Mouse (Mus musculus) neural tube, embryonic 11.5 days (tissue): Measurements from ENCODE around the gene Tex13c2. TPM values are rescaled to one million over a fixed set of nuclear protein-coding genes. Genes with fewer than 3 reads are reported as not detected.

Source experiments
- ATAC-seq: fragments of 200-750 bp; cut with Nextera tagmentation; 2 replicates; pipeline ENCODE4 v1.8.0; 2017; ENCODE audit warnings: moderate number of reproducible peaks, mild to moderate bottlenecking, moderate TSS enrichment, moderate library complexity; ENCODE audit not compliant: insufficient read depth, low FRiP score, low TSS enrichment
- DNase-seq: peaks from one replicate; pipeline ENCODE4 v3.0.0-alpha.2; 2015; ENCODE audit warnings: low spot score
- H3K27ac ChIP-seq: fragments of 300-500 bp; sonication (generic); 2 replicates; pipeline ENCODE4 v1.5.1; 2014; ENCODE audit warnings: low read depth, mild to moderate bottlenecking, low read length
- H3K27me3 ChIP-seq: fragments of 300-500 bp; sonication (generic); 2 replicates; pipeline ENCODE4 v1.6.1; 2014; ENCODE audit warnings: mild to moderate bottlenecking, low read length, mixed read lengths; ENCODE audit not compliant: control insufficient read depth, insufficient read depth
- H3K36me3 ChIP-seq: fragments of 300-500 bp; sonication (generic); 2 replicates; pipeline ENCODE4 v1.6.1; 2014; ENCODE audit warnings: mild to moderate bottlenecking, low read length, moderate library complexity, mixed read lengths; ENCODE audit not compliant: control insufficient read depth, insufficient read depth
- H3K4me1 ChIP-seq: fragments of 300-500 bp; sonication (generic); 2 replicates; pipeline ENCODE4 v1.6.1; 2014; ENCODE audit warnings: low read length, mixed read lengths; ENCODE audit not compliant: control insufficient read depth, insufficient read depth
- H3K4me2 ChIP-seq: fragments of 300-500 bp; sonication (generic); 2 replicates; pipeline ENCODE4 v1.6.1; 2014; ENCODE audit warnings: low read depth, mild to moderate bottlenecking, moderate library complexity
- H3K4me3 ChIP-seq: fragments of 300-500 bp; sonication (generic); 2 replicates; pipeline ENCODE4 v1.5.1; 2014; ENCODE audit warnings: low read depth, low read length
- H3K9ac ChIP-seq: fragments of 300-500 bp; sonication (generic); 2 replicates; pipeline ENCODE4 v1.6.1; 2014; ENCODE audit warnings: mild to moderate bottlenecking, low read length
- H3K9me3 ChIP-seq: fragments of 300-500 bp; sonication (generic); 2 replicates; pipeline ENCODE4 v1.6.1; 2016; ENCODE audit warnings: low read length; ENCODE audit not compliant: control insufficient read depth
- WGBS: fragments of 180-500 bp; shearing (Covaris S2); extraction: QIAGEN DNeasy Blood & Tissue Kit; methylation state at CpG from one replicate; pipeline ENCODE4 v1.1.7; 2014; 5-methylcytosine and 5-hydroxymethylcytosine counted together
- polyA plus RNA-seq: library from polyadenylated mRNA; unstranded; fragments of >200 nt; fragmentation: Nextera tagmentation; extraction: Ambion mirVana; gene quantifications from 2 replicates; pipeline ENCODE4 v1.2.1, GENCODE M21; 2014

Gene Tex13c2
- polyA plus RNA-seq = not detected in 2 replicates

DNA sequence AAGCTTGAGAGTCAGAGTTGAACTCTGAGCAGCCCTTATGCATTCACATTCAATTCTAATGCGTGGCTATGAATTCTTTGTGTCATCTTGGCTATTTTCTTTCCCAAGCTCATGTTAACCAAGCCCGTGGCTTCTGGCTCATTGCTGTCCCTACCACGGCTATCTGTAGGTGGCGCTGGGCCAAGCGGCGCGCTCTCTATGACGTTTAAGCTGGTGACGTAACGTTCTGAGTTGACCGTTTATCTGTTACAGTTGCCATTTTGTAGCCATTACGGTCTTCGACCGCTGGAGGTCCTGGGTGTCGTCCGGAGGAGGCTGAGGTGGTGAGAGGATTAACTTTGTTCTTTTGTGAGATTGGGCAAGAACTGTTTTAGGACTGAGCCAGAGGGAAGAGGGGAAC, at the start of gene Tex13c2:
Gene Tex13c2 (plus strand): TSS at position 246 of the 400 bp plus-strand sequence.
- DNase-seq = no peak
- 92% methylated on average over 16 of the region's 16 CpGs for WGBS

GRCm38 (mm10) chrX:42450305-42450704, 39.2 kb upstream of the Tex13c2 start:
- Histone ChIP-seq H3K4me2 (no peak overlapping the region), H3K27ac (no peak overlapping the region), H3K27me3 (no peaks in the 10 kb centered on the region), H3K9ac (no peak overlapping the region), H3K4me3 (no peak overlapping the region), H3K9me3 (no peaks in the 10 kb centered on the region), H3K4me1 (no peaks in the 10 kb centered on the region), H3K36me3 (no peaks in the 10 kb centered on the region)
- DNase-seq = no peak
- 76% methylated on average over 1 of the region's 1 CpGs for WGBS
- ATAC-seq = no peak

More for the DNA sequence above, at the start of gene Tex13c2:
- Histone ChIP-seq H3K4me3 (no peak within 1 kb of the TSS), H3K4me1 (no peaks in the 10 kb centered on the region), H3K9ac (no peak within 1 kb of the TSS), H3K4me2 (no peak within 1 kb of the TSS), H3K27ac (no peak within 1 kb of the TSS), H3K27me3 (no peaks in the 10 kb centered on the region), H3K36me3 (no peaks in the 10 kb centered on the region), H3K9me3 (no peaks in the 10 kb centered on the region)
- no peak for ATAC-seq

GRCm38 (mm10) chrX:42453001-42453400, 36.5 kb upstream of the Tex13c2 start:
- DNase-seq = no peak
- Histone ChIP-seq H3K4me3 (no peak overlapping the region), H3K27ac (no peak overlapping the region), H3K27me3 (no peaks in the 10 kb centered on the region), H3K9ac (no peak overlapping the region), H3K36me3 (no peaks in the 10 kb centered on the region), H3K9me3 (no peaks in the 10 kb centered on the region), H3K4me2 (no peak overlapping the region), H3K4me1 (no peaks in the 10 kb centered on the region)
- 78% methylated on average over 1 of the region's 1 CpGs for WGBS
- ATAC-seq = no peak

GRCm38 (mm10) chrX:42454533-42454932, 35.0 kb upstream of the Tex13c2 start:
- no peak overlapping the region for H3K9ac ChIP-seq
- WGBS = 87% methylated on average over 7 of the region's 7 CpGs
- no peak for DNase-seq

DNA sequence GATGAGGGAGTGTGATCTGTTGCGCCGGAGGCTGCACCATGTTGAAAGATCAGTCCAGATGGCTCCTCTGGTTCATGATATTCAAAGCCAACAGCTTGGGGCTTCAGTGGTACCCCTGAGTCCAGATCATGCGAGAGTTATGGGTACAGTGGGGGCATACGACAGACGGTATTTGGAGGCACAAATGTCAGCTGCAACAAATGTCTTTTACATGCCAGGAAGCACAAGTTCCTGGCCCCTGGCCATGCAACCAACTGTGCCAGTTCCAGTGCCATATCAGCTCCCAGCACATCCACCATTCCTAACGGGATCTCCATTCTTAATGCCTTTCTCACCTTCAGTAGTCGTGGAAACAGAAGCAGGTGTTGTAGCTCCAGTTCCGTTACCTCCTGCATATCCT, 845 bp downstream of the Tex13c2 start:
- WGBS = 92% methylated on average over 8 of the region's 8 CpGs
- Histone ChIP-seq H3K27me3 (no peaks in the 10 kb centered on the region), H3K4me1 (no peaks in the 10 kb centered on the region), H3K9me3 (no peaks in the 10 kb centered on the region), H3K9ac (no peak overlapping the region), H3K4me2 (no peak overlapping the region), H3K4me3 (no peak overlapping the region), H3K36me3 (no peaks in the 10 kb centered on the region), H3K27ac (no peak overlapping the region)
- ATAC-seq (no peak), DNase-seq (no peak)

More at GRCm38 (mm10) chrX:42454533-42454932, 35.0 kb upstream of the Tex13c2 start:
- H3K4me2 ChIP-seq = no peak overlapping the region
- H3K36me3 ChIP-seq = no peaks in the 10 kb centered on the region
- no peaks in the 10 kb centered on the region for H3K27me3 ChIP-seq
- H3K4me1 ChIP-seq = no peaks in the 10 kb centered on the region
- no peak overlapping the region for H3K27ac ChIP-seq
- H3K4me3 ChIP-seq = no peak overlapping the region
- no peaks in the 10 kb centered on the region for H3K9me3 ChIP-seq
- ATAC-seq = no peak

GRCm38 (mm10) chrX:42500538-42500937, 11.0 kb downstream of the Tex13c2 start:
- no peak overlapping the region for H3K9ac ChIP-seq
- H3K4me2 ChIP-seq = no peak overlapping the region
- no peaks in the 10 kb centered on the region for H3K4me1 ChIP-seq
- H3K4me3 ChIP-seq = no peak overlapping the region
- no peaks in the 10 kb centered on the region for H3K9me3 ChIP-seq
- no peaks in the 10 kb centered on the region for H3K27me3 ChIP-seq
- ATAC-seq = no peak
- H3K27ac ChIP-seq = no peak overlapping the region
- H3K36me3 ChIP-seq = no peaks in the 10 kb centered on the region
- DNase-seq = no peak

GRCm38 (mm10) chrX:42502291-42503043, 13.0 kb downstream of the Tex13c2 start, which contains the start of gene Sh2d1a:
Gene Sh2d1a, plus strand, starts transcription at chrX:42502453.
- no peaks in the 10 kb centered on the region for H3K4me1 ChIP-seq
- no peak for ATAC-seq
- no peak within 1 kb of the TSS for H3K4me2 ChIP-seq
- H3K4me3 ChIP-seq = no peak within 1 kb of the TSS
- H3K27me3 ChIP-seq = no peaks in the 10 kb centered on the region
- H3K36me3 ChIP-seq = no peaks in the 10 kb centered on the region
- H3K9me3 ChIP-seq = no peaks in the 10 kb centered on the region
- WGBS = 79% methylated on average over 13 of the region's 13 CpGs
- no peak within 1 kb of the TSS for H3K9ac ChIP-seq
- no peak within 1 kb of the TSS for H3K27ac ChIP-seq
- DNase-seq = no peak

DNA sequence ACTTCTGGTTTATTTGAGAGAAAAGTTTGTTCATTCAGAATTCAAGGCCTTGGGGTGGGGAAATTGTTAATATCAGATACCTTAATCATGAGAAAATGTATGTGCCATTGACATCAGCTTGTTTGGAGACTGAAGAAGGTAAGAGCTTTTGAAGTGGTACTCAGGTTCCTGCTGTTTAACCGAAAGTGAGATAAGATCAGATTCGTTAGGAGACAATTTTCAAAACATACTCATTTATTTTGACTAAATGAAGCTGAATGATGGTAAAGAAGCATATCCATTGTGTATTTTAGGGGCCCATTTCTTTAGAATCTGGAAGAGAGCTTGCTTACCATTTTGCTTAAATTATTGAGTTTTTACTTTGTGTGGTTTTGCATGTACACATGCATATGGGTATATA, 21.6 kb downstream of the Tex13c2 start:
- Histone ChIP-seq H3K9ac (no peak overlapping the region), H3K4me3 (no peak overlapping the region), H3K4me2 (no peak overlapping the region), H3K9me3 (no peaks in the 10 kb centered on the region), H3K27ac (no peak overlapping the region), H3K36me3 (no peaks in the 10 kb centered on the region), H3K4me1 (no peaks in the 10 kb centered on the region), H3K27me3 (no peaks in the 10 kb centered on the region)
- no peak for ATAC-seq
- 89% methylated on average over 2 of the region's 2 CpGs for WGBS
- DNase-seq = no peak

- no peaks in the 10 kb centered on the region for H3K36me3 ChIP-seq
- H3K9me3 ChIP-seq = no peaks in the 10 kb centered on the region
- H3K27ac ChIP-seq = no peak overlapping the region
- no peak overlapping the region for H3K4me3 ChIP-seq
- no peak overlapping the region for H3K4me2 ChIP-seq
- H3K9ac ChIP-seq = no peak overlapping the region
- no peak for DNase-seq
- H3K27me3 ChIP-seq = no peaks in the 10 kb centered on the region
- no peaks in the 10 kb centered on the region for H3K4me1 ChIP-seq
- no peak for ATAC-seq
Measured at GRCm38 (mm10) chrX:42512567-42512966, 23.1 kb downstream of the Tex13c2 start.
